Mouse (Mus musculus): Measurements from ENCODE around the gene Rbm25.
A peak's percentile ranks its signal among the peaks of the same experiment; 100 is the strongest.
"Not testable (repeated sequence)": the region's sequence is repeated elsewhere in the genome, so short reads cannot be mapped to it uniquely, and the experiment has no call there.

The Rbm25 gene

GRCm38 (mm10) chr12:83630936-83631335 lies at the start of gene Rbm25:
Gene Rbm25, plus strand, starts transcription at chr12:83631236.
- not testable (repeated sequence) for DNase-seq (ENCODE audit: low spot score)

GRCm38 (mm10) chr12:83582106-83582505 lies 48.9 kb upstream of the Rbm25 start:
- DNase-seq (ENCODE audit: low spot score) = no peak

- DNase-seq (ENCODE audit: low spot score) = no peak
Observed at GRCm38 (mm10) chr12:83582747-83583146, 48.3 kb upstream of the Rbm25 start.

GRCm38 (mm10) chr12:83586628-83587027 lies 44.4 kb upstream of the Rbm25 start:
- no peak for DNase-seq (ENCODE audit: low spot score)

GRCm38 (mm10) chr12:83591754-83592501 lies 39.1 kb upstream of the Rbm25 start:
- no peak for DNase-seq (ENCODE audit: low spot score)

- DNase-seq (ENCODE audit: low spot score) = no peak
Observed at GRCm38 (mm10) chr12:83594454-83595040, 36.5 kb upstream of the Rbm25 start.

GRCm38 (mm10) chr12:83596191-83596954 lies 34.7 kb upstream of the Rbm25 start:
- no peak for DNase-seq (ENCODE audit: low spot score)

GRCm38 (mm10) chr12:83597025-83597501 lies 34.0 kb upstream of the Rbm25 start, which contains the start of gene Zfyve1:
Gene Zfyve1, minus strand, starts transcription at chr12:83597222.
- DNase-seq (ENCODE audit: low spot score) = peak; percentile 96

GRCm38 (mm10) chr12:83597881-83598280 lies 33.2 kb upstream of the Rbm25 start:
- DNase-seq (ENCODE audit: low spot score) = no peak

- no peak for DNase-seq (ENCODE audit: low spot score)
Observed at GRCm38 (mm10) chr12:83602285-83602684, 28.8 kb upstream of the Rbm25 start.

GRCm38 (mm10) chr12:83606411-83606810 lies 24.6 kb upstream of the Rbm25 start:
- not testable (repeated sequence) for DNase-seq (ENCODE audit: low spot score)

GRCm38 (mm10) chr12:83617261-83617660 lies 13.8 kb upstream of the Rbm25 start:
- no peak for DNase-seq (ENCODE audit: low spot score)

GRCm38 (mm10) chr12:83618981-83619380 lies 12.1 kb upstream of the Rbm25 start:
- DNase-seq (ENCODE audit: low spot score) = no peak

- not testable (repeated sequence) for DNase-seq (ENCODE audit: low spot score)
Observed at GRCm38 (mm10) chr12:83620694-83621093, 10.3 kb upstream of the Rbm25 start.

GRCm38 (mm10) chr12:83622031-83622755 lies 8.8 kb upstream of the Rbm25 start:
- no peak for DNase-seq (ENCODE audit: low spot score)

GRCm38 (mm10) chr12:83624321-83624720 lies 6.7 kb upstream of the Rbm25 start:
- DNase-seq (ENCODE audit: low spot score) = no peak

- DNase-seq (ENCODE audit: low spot score) = peak; percentile 96
Observed at GRCm38 (mm10) chr12:83631743-83632679, 975 bp downstream of the Rbm25 start.

GRCm38 (mm10) chr12:83632680-83633025 lies 1.6 kb downstream of the Rbm25 start:
- peak; percentile 12 for DNase-seq (ENCODE audit: low spot score)

GRCm38 (mm10) chr12:83633807-83634206 lies 2.8 kb downstream of the Rbm25 start:
- DNase-seq (ENCODE audit: low spot score) = no peak

- no peak for DNase-seq (ENCODE audit: low spot score)
Observed at GRCm38 (mm10) chr12:83641233-83641632, 10.2 kb downstream of the Rbm25 start.

GRCm38 (mm10) chr12:83643116-83643515 lies 12.1 kb downstream of the Rbm25 start:
- no peak for DNase-seq (ENCODE audit: low spot score)
